Mouse (Mus musculus): ENCODE measurements around the gene Slc35g2. TPM values are rescaled to one million over a fixed set of nuclear protein-coding genes. Genes with fewer than 3 reads are reported as not detected.

Gene Slc35g2
- polyA plus RNA-seq, 1 experiment, result 0.95 TPM

- Histone ChIP-seq H3K4me1 (ENCODE audit: control insufficient read depth, insufficient read depth, low read length) (no peaks in the 10 kb centered on the region), H3K4me3 (replicated peaks; ENCODE audit: control insufficient read depth, low read depth, low read length) (no peak within 1 kb of the TSS), H3K27ac (ENCODE audit: control insufficient read depth, insufficient read depth, low read depth, low read length, poor library complexity) (no peak within 1 kb of the TSS)
- TF ChIP-seq POLR2A (IDR thresholded peaks at IDR 0.05; ENCODE audit: borderline replicate concordance, control insufficient read depth, low read depth, low read length) (no peak), CTCF (IDR thresholded peaks at IDR 0.05; ENCODE audit: control insufficient read depth, insufficient read depth, low read length) (no peak)
- 81% methylated on average over 8 of the region's 8 CpGs for WGBS
These were observed 26.7 kb upstream of the Slc35g2 start, which contains the start of gene Stag1 for GRCm38 (mm10) chr9:100597546-100597945. Gene Stag1, plus strand, starts transcription at chr9:100597798.

- no peaks in the 10 kb centered on the region for H3K4me1 ChIP-seq (ENCODE audit: control insufficient read depth, insufficient read depth, low read length)
- H3K4me3 ChIP-seq (replicated peaks; ENCODE audit: control insufficient read depth, low read depth, low read length), result no peak overlapping the region
- WGBS, result 83% methylated on average over 8 of the region's 8 CpGs
- no peak overlapping the region for H3K27ac ChIP-seq (ENCODE audit: control insufficient read depth, insufficient read depth, low read depth, low read length, poor library complexity)
- TF ChIP-seq POLR2A (IDR thresholded peaks at IDR 0.05; ENCODE audit: borderline replicate concordance, control insufficient read depth, low read depth, low read length), result no peak
- no peak for TF ChIP-seq CTCF (IDR thresholded peaks at IDR 0.05; ENCODE audit: control insufficient read depth, insufficient read depth, low read length)
These were observed 25.4 kb upstream of the Slc35g2 start for GRCm38 (mm10) chr9:100596317-100596716.

GRCm38 (mm10) chr9:100590462-100590861, 19.6 kb upstream of the Slc35g2 start:
- H3K27ac ChIP-seq (ENCODE audit: control insufficient read depth, insufficient read depth, low read depth, low read length, poor library complexity), result no peak overlapping the region
- no peaks in the 10 kb centered on the region; the same call in 1 of the 2 replicates for H3K4me1 ChIP-seq (ENCODE audit: control insufficient read depth, insufficient read depth, low read length)
- H3K4me3 ChIP-seq (replicated peaks; ENCODE audit: control insufficient read depth, low read depth, low read length), result no peak overlapping the region
- no peak for TF ChIP-seq CTCF (IDR thresholded peaks at IDR 0.05; ENCODE audit: control insufficient read depth, insufficient read depth, low read length)
- no peak for TF ChIP-seq POLR2A (IDR thresholded peaks at IDR 0.05; ENCODE audit: borderline replicate concordance, control insufficient read depth, low read depth, low read length)
- WGBS, result 12% methylated on average over 4 of the region's 4 CpGs

GRCm38 (mm10) chr9:100584031-100584430, 13.1 kb upstream of the Slc35g2 start:
- Histone ChIP-seq H3K4me3 (replicated peaks; ENCODE audit: control insufficient read depth, low read depth, low read length) (no peak overlapping the region), H3K27ac (ENCODE audit: control insufficient read depth, insufficient read depth, low read depth, low read length, poor library complexity) (no peak overlapping the region), H3K4me1 (ENCODE audit: control insufficient read depth, insufficient read depth, low read length) (no peaks in the 10 kb centered on the region)
- TF ChIP-seq CTCF (IDR thresholded peaks at IDR 0.05; ENCODE audit: control insufficient read depth, insufficient read depth, low read length) (no peak), POLR2A (IDR thresholded peaks at IDR 0.05; ENCODE audit: borderline replicate concordance, control insufficient read depth, low read depth, low read length) (no peak)
- WGBS, result 88% methylated on average over 4 of the region's 4 CpGs

GRCm38 (mm10) chr9:100582883-100583575, 12.1 kb upstream of the Slc35g2 start:
- Histone ChIP-seq H3K4me1 (ENCODE audit: control insufficient read depth, insufficient read depth, low read length) (no peaks in the 10 kb centered on the region), H3K27ac (ENCODE audit: control insufficient read depth, insufficient read depth, low read depth, low read length, poor library complexity) (no peak overlapping the region), H3K4me3 (replicated peaks; ENCODE audit: control insufficient read depth, low read depth, low read length) (no peak overlapping the region)
- TF ChIP-seq POLR2A (IDR thresholded peaks at IDR 0.05; ENCODE audit: borderline replicate concordance, control insufficient read depth, low read depth, low read length) (no peak), CTCF (IDR thresholded peaks at IDR 0.05; ENCODE audit: control insufficient read depth, insufficient read depth, low read length) (no peak)
- 66% methylated on average over 13 of the region's 13 CpGs for WGBS

- Histone ChIP-seq H3K4me1 (ENCODE audit: control insufficient read depth, insufficient read depth, low read length) (no peaks in the 10 kb centered on the region), H3K27ac (ENCODE audit: control insufficient read depth, insufficient read depth, low read depth, low read length, poor library complexity) (no peak overlapping the region), H3K4me3 (replicated peaks; ENCODE audit: control insufficient read depth, low read depth, low read length) (no peak overlapping the region)
- TF ChIP-seq CTCF (IDR thresholded peaks at IDR 0.05; ENCODE audit: control insufficient read depth, insufficient read depth, low read length) (no peak), POLR2A (IDR thresholded peaks at IDR 0.05; ENCODE audit: borderline replicate concordance, control insufficient read depth, low read depth, low read length) (no peak)
- 80% methylated on average over 13 of the region's 13 CpGs for WGBS
These were observed 10.9 kb upstream of the Slc35g2 start for GRCm38 (mm10) chr9:100581543-100582492.

GRCm38 (mm10) chr9:100580196-100580740, 9.4 kb upstream of the Slc35g2 start:
- H3K4me3 ChIP-seq (replicated peaks; ENCODE audit: control insufficient read depth, low read depth, low read length), result no peak overlapping the region
- 79% methylated on average over 20 of the region's 20 CpGs for WGBS
- no peak overlapping the region for H3K27ac ChIP-seq (ENCODE audit: control insufficient read depth, insufficient read depth, low read depth, low read length, poor library complexity)
- no peak for TF ChIP-seq POLR2A (IDR thresholded peaks at IDR 0.05; ENCODE audit: borderline replicate concordance, control insufficient read depth, low read depth, low read length)
- TF ChIP-seq CTCF (IDR thresholded peaks at IDR 0.05; ENCODE audit: control insufficient read depth, insufficient read depth, low read length), result no peak
- no peaks in the 10 kb centered on the region for H3K4me1 ChIP-seq (ENCODE audit: control insufficient read depth, insufficient read depth, low read length)

- no peak for TF ChIP-seq CTCF (IDR thresholded peaks at IDR 0.05; ENCODE audit: control insufficient read depth, insufficient read depth, low read length)
- 56% methylated on average over 5 of the region's 5 CpGs for WGBS
- Histone ChIP-seq H3K4me1 (ENCODE audit: control insufficient read depth, insufficient read depth, low read length) (no peaks in the 10 kb centered on the region), H3K27ac (ENCODE audit: control insufficient read depth, insufficient read depth, low read depth, low read length, poor library complexity) (no peak overlapping the region), H3K4me3 (replicated peaks; ENCODE audit: control insufficient read depth, low read depth, low read length) (no peak overlapping the region)
These were observed 3.1 kb upstream of the Slc35g2 start for GRCm38 (mm10) chr9:100573942-100574341.

Data from bone marrow, adult 2 months (tissue).